Mouse (Mus musculus) gastrocnemius, postnatal 14 days (tissue): ENCODE measurements around the gene Kdm2b. TPM values are rescaled to one million over a fixed set of nuclear protein-coding genes. Genes with fewer than 3 reads are reported as not detected.

Source experiments
- DNase-seq: peaks from one replicate; pipeline ENCODE4 v3.0.0; 2021; ENCODE audit warnings: mixed read lengths
- intact Hi-C: fragments of 180-260 bp; cut with DNase I; formaldehyde crosslinking; loops from one replicate; pipeline ENCODE4 v1.15.1; 2025; ENCODE audit warnings: low total_unique reads
- long read RNA-seq, 2 experiments: library from polyadenylated mRNA; stranded (forward); transcript quantifications; one replicate each; pipeline ENCODE4 v2.0.0; 2021
- total RNA-seq, 2 experiments: library from RNA; stranded (reverse); gene quantifications; 2 replicates each; pipeline ENCODE4 v1.2.3; 2021

The Kdm2b gene
- total RNA-seq, result 10 to 100 TPM; 13.4 to 14.4 TPM
- long read RNA-seq, experiment 1, full-length matches to known transcripts, result 5 of 5 reads
- long read RNA-seq, experiment 1, partial matches to known transcripts, result 0 of 5 reads
- long read RNA-seq, experiment 1, other reads (novel, unspliced or antisense), result 0 of 5 reads
- long read RNA-seq, experiment 2, partial matches to known transcripts, result 1 of 3 reads
- long read RNA-seq, experiment 2, other reads (novel, unspliced or antisense), result 1 of 3 reads

- no peak for DNase-seq
- intact Hi-C loops, result no loop called here
Observed at GRCm38 (mm10) chr5:122989551-122990330, at the start of gene Kdm2b. Gene Kdm2b (minus strand): TSS chr5:122989823.

DNA sequence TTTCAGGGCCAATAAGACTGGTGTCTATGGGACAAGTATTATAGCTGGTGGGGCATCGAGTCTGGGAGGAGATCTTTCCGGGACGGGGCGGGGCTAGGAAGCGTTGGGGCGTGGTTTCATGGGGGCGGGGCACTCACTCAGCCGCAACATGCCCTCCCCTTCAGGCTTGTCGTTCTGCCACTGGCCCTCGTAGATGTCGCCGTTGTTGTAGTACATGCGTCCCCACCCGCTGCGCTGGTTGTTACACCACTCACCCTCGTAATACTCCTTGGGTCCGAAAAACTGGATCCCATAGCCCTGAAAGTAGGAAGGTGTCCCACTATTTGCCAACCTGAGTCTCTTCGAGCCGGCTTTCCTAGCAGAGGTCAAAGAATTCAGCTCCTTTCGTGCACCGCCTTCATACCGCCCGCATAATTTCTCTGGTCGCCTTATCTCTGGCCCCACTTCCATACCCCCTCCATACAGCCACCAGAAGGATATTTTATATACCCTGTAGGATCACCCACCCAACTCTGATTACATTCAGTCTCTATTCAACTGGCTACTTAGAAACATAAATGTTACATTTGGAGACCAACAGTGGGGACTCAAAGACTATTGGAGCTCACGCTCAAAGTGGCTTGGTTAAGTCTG, 49.6 kb upstream of the Kdm2b start:
- intact Hi-C loops, result no loop called here
- peak; percentile 78 for DNase-seq

GRCm38 (mm10) chr5:123038115-123038514, 48.5 kb upstream of the Kdm2b start:
- DNase-seq, result no peak
- intact Hi-C loops, result no loop called here

GRCm38 (mm10) chr5:123035564-123035963, 45.9 kb upstream of the Kdm2b start:
- no peak for DNase-seq
- intact Hi-C loops, result no loop called here

DNA sequence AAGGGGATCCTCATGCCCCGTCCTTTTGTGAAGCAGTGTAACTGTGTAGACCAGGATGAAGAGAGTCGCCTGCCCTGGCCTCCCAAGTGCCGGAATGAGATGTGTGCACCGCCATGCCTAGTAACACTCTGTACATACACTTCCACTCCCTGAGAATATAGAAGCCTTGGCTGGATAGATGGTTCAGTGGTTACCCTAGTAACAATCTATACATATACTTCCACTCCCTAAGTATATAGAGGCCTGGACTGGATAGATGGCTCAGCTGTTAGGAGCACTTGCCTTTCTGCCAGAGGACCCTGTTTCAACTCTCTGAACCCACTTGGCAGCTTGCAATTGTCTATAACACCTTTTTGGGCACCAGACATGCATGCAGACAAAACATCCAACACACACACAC, 45.5 kb upstream of the Kdm2b start:
- no peak for DNase-seq
- intact Hi-C loops, result no loop called here

GRCm38 (mm10) chr5:123033646-123034160, 44.1 kb upstream of the Kdm2b start:
- DNase-seq, result no peak
- intact Hi-C loops, result no loop called here

DNA sequence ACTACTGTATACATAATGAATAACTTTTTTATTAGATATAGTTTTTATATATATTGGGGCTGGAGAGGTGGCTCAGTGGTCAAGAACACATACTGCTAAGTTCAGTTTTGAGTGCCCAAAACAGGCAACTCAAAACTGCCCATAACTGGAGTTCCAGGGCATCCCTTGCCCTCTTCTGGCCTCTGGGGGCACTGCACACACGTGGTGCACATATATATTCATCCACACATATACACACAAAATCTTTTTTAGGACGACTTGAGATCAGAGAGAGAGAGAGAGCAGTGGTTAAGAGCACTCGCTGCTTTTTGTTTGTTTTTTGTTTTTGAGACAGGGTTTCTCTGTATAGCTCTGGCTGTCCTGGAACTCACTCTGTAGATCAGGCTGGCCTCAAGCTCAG, 41.7 kb upstream of the Kdm2b start:
- DNase-seq, result no peak
- intact Hi-C loops, result no loop called here

DNA sequence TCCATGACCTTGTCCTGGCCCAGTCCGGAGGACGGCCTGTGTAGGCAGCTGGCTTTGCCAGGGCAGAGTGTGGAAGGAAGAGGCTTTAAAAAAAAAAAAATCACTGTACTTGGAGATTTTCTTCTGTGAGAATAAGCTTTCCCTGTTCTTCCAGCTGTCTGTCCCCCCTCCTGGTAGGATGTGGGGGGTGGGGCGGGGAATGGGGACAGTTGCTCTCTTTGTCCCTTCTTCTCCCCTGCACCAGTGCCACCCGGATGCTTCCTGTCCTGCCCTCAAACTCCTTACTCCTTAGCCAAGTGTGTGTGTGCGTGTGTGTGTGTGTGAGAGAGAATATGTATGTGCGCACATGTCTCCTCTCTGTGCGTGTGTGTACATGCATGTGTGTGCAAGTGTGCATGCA, 40.1 kb upstream of the Kdm2b start:
- DNase-seq, result no peak
- intact Hi-C loops, result no loop called here

DNA sequence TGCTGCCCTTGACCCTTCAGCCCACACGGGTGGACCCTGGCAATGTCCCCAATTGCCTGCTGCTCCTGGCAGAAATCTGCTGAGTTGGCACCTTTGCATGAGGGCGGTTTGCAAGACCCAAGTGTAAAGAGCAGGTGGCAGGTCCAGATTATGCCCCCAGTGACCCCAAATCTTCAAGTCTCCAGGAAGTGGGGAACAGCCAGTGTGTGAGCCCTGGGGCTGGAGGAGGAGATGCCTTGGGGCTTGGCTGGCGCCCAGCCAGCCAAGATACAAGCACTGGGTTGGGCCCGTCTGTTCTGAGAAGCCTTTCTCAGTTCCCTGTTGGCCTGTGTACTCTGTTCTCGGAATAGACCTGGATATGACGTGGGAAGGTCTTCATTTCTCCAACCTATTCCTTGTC, 37.8 kb upstream of the Kdm2b start:
- intact Hi-C loops, result no loop called here
- no peak for DNase-seq

- intact Hi-C loops, result no loop called here
- no peak for DNase-seq
Observed at GRCm38 (mm10) chr5:123026414-123026813, 36.8 kb upstream of the Kdm2b start.

DNA sequence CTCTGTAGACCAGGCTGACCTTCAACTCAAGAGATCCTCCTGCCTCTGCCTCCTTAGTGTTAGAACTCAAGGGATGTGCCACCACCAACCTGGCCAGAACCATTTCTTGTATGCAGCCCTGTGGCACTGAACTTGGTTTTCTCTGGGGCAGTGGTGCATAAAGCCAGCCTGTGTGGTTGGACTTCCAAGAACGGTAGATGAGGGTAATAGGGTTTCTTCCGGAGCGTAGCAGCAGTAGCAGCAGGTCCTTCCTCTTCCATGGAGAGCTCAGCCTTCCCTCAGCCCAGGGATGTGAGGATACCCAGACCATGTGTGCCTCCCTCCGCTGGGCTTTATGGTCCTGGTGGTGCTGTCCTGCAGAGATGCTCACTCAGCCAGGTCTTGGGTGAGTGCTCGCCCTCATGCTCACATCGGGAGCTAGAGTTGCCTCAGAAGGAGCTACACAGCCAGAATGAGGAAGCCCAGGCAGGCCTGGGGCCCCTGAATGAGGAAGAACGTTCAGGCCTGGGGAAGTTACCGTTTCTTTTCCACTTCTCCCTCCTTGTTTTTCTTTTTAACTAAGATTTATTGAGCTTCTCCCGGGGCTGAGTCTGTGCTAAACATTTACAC, 35.4 kb upstream of the Kdm2b start:
- DNase-seq, result no peak
- intact Hi-C loops, result no loop called here

DNA sequence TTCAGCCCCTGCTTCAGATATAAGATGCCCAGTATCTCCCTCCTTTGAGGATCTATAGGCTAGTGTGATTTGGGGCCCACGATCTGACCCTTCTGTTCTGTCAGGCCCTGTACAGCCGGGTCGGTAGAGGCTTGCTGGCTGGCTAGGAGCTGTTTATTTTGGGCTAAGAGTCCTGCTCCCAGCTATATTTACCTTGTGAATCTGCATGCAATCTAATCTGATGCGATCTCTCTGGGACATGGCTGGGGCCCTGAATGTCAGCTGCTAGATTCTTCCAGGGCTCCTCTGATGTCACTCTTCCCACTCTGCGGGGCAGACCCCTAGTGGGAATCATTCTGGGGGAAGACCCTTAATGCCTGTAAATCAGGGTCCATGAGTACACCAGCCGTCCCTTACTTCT, 34.7 kb upstream of the Kdm2b start:
- intact Hi-C loops, result no loop called here
- DNase-seq, result no peak

DNA sequence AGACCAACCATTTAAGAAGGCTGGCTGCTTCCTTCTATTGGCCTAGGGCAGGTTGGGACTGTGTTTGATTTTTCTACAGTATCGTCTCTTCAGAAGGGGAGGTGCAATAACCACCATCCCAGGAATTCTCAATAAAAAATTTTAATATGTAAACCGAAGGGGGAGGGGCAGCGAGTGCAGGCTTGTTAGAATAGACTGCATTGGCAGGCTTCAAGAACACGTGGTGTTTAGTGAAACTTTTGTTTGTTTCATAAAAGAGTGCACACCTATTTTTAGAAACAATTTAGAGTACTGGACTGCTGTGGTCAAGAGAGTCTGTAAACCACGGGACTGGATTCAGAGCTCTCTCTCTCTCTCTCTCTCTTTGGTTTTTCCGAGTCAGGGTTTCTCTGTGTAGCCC, 33.4 kb upstream of the Kdm2b start:
- no peak for DNase-seq
- intact Hi-C loops, result no loop called here

DNA sequence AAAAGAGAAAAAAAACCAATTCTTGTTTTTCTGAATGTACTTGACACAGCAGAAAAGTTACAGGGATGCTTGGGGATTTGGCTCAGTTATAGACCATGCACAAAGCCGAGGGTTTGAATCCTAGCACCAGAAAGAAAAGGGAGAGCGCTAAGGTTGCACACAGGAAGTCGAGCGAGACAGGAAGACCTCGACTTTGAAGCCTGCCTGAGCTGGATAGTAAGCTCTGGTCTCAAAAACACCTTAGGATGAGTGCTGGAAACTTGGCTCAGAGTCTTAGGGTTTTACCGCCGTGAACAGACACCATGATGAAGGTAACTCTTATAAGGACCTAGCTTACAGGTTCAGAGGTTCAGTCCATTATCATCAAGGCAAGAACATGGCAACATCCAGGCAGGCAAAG, 31.8 kb upstream of the Kdm2b start:
- no peak for DNase-seq
- intact Hi-C loops, result no loop called here

DNA sequence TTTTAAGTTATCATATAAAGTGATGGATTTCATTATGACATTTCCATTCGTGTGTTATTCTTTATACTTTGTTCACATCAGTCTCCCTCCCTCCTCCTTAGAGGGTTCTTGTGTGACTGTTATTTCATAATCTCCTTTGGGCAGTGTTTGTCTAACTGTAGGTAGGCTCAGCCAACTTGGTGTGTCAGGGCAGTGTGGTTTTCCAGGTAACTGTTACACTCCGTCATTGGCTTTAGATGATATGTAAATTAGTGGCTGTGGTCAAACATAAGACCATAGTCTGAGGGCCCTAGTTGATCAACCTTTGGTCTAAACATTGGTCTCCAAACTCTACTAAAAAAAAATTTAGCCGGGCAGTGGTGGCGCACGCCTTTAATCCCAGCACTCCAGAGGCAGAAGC, 30.8 kb upstream of the Kdm2b start:
- no peak for DNase-seq
- intact Hi-C loops, result no loop called here

GRCm38 (mm10) chr5:123019336-123020016, 29.9 kb upstream of the Kdm2b start:
- DNase-seq, result no peak
- intact Hi-C loops, result no loop called here

DNA sequence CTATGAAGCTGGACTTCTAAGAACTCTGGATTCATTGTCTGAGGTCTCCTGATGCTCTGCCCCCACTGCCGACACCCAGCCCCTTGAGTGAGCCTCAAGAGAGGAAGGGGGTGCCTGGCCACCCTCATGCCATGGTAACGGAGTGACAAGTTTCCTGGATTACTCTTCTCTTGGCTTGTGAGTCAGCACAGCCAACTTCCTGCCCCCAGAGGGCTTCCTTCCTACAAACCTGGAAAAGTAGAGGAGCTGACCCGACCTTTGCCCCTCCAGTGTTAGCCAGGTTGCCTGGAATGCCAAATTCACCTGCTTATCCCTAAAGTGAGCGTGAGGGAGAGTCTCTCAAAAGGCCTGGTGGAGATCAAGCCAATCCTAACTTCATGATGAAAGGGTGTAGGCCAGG, 27.9 kb upstream of the Kdm2b start:
- intact Hi-C loops, result no loop called here
- DNase-seq, result no peak

GRCm38 (mm10) chr5:123015915-123016314, 26.3 kb upstream of the Kdm2b start:
- DNase-seq, result no peak
- intact Hi-C loops, result no loop called here

DNA sequence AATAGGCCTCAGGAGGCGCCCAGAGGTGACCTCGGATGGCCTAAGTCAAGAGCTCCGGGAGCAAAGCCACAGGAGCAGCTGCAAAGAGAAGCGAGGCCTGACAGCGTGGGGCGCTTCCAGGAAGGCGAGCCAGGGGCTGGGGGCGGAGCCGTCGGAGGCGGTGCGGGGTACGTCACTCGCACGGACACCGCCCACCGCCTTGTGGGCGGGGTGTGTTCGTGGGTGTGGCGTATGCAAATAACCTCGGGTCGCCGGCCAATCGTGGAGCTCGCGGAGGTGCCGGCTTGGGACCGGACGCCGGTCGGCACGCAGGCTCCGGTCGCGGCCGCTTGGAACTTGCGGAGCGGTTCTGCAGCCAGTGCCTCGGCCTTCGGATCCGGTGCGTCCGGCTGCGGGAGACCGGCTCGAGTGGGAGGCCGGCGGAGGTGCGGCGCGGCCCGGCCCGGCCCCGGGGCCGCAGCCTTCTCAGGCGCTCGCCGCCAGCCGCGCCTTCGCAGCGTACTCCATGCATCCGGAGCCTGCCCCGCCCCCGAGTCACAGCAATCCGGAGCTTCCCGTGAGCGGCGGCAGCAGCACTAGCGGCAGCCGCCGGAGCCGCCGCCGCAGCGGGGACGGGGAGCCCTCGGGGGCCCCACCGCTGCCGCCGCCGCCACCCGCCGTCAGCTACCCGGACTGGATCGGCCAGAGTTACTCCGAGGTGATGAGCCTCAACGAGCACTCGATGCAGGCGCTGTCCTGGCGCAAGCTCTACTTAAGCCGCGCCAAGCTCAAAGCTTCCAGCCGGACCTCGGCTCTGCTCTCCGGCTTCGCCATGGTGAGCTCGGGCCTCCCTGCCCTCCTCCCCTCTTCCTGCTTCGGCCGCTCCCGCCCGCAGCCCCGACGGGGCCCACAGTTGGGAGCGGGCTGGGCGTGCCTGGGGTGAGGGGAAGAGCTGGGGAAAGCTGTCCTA, 25.4 kb upstream of the Kdm2b start, which contains the start of gene Orai1:
Gene Orai1 (plus strand): TSS at position 322 of the 949 bp plus-strand sequence.
- intact Hi-C loops, result no loop called here
- peak; percentile 99 for DNase-seq
